Mouse (Mus musculus) neural tube, embryonic 15.5 days (tissue): ENCODE results near the gene Olfr735. TPM values are rescaled to one million over a fixed set of nuclear protein-coding genes. Genes with fewer than 3 reads are reported as not detected.

ENCODE experiments used
- ATAC-seq: fragments of 200-750 bp; cut with Nextera tagmentation; 2 replicates; pipeline ENCODE4 v1.8.0; 2017; ENCODE audit warnings: mild to moderate bottlenecking, moderate TSS enrichment, moderate library complexity; ENCODE audit not compliant: low FRiP score
- H3K27ac ChIP-seq: fragments of 300-500 bp; sonication (generic); replicated peaks from 2 replicates; pipeline ENCODE4 v1.5.1; 2015; ENCODE audit warnings: mild to moderate bottlenecking, inconsistent platforms
- H3K27me3 ChIP-seq: fragments of 300-500 bp; sonication (generic); replicated peaks from 2 replicates; pipeline ENCODE4 v1.6.1; 2015; ENCODE audit warnings: inconsistent platforms
- H3K36me3 ChIP-seq: fragments of 300-500 bp; sonication (generic); 2 replicates; pipeline ENCODE4 v1.6.1; 2015; ENCODE audit warnings: inconsistent platforms
- H3K4me1 ChIP-seq: fragments of 300-500 bp; sonication (generic); 2 replicates; pipeline ENCODE4 v1.6.1; 2015; ENCODE audit warnings: inconsistent platforms
- H3K4me2 ChIP-seq: fragments of 300-500 bp; sonication (generic); 2 replicates; pipeline ENCODE4 v1.6.1; 2015; ENCODE audit warnings: inconsistent platforms, mild to moderate bottlenecking, moderate library complexity
- H3K4me3 ChIP-seq: fragments of 300-500 bp; sonication (generic); replicated peaks from 2 replicates; pipeline ENCODE4 v1.5.1; 2015; ENCODE audit warnings: mild to moderate bottlenecking, inconsistent platforms
- H3K9ac ChIP-seq: fragments of 300-500 bp; sonication (generic); replicated peaks from 2 replicates; pipeline ENCODE4 v1.6.1; 2015; ENCODE audit warnings: mild to moderate bottlenecking, inconsistent platforms
- H3K9me3 ChIP-seq: fragments of 300-500 bp; sonication (generic); replicated peaks from 2 replicates; pipeline ENCODE4 v1.6.1; 2016; ENCODE audit warnings: inconsistent platforms
- WGBS: fragments of 180-500 bp; shearing (Covaris S2); methylation state at CpG from one replicate; pipeline ENCODE4 v1.1.7; 2015; ENCODE audit warnings: mixed read lengths; 5-methylcytosine and 5-hydroxymethylcytosine counted together
- polyA plus RNA-seq: library from polyadenylated mRNA; unstranded; fragments of >200 nt; fragmentation: Nextera tagmentation; extraction: Ambion mirVana; gene quantifications from 2 replicates; pipeline ENCODE4 v1.2.1, GENCODE M21; 2015

Gene Olfr735
- not detected in 2 replicates for polyA plus RNA-seq

DNA sequence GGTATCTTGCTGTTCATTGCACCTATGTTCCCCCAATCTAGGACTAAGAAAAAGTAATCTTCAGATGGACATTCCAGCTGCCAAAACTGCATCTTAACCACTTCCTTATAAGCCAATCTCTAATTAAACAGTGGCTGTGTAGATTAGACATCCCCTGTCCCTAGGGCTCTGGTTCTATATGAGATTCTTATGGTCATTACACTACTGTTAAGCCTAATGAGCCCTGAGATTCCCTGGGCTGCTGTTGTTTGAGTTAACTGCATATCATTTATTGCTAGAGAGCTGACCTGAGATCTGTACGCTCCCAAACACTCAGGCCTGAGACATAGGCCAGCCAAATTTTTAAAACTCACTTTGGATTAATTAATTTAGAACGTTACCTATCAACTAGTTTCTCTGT is at the start of gene Olfr735:
Gene Olfr735 (minus strand): TSS at position 77 of the 400 bp plus-strand sequence.
- H3K9ac ChIP-seq, result no peak within 1 kb of the TSS
- H3K27me3 ChIP-seq, result no peaks in the 10 kb centered on the region
- H3K36me3 ChIP-seq, result no peaks in the 10 kb centered on the region
- H3K4me1 ChIP-seq, result no peaks in the 10 kb centered on the region
- ATAC-seq, result peak; percentile 72
- no peaks in the 10 kb centered on the region for H3K9me3 ChIP-seq
- H3K4me2 ChIP-seq, result no peak within 1 kb of the TSS
- no peak within 1 kb of the TSS for H3K4me3 ChIP-seq
- no peak within 1 kb of the TSS for H3K27ac ChIP-seq
- WGBS, result 68% methylated on average over 2 of the region's 2 CpGs

DNA sequence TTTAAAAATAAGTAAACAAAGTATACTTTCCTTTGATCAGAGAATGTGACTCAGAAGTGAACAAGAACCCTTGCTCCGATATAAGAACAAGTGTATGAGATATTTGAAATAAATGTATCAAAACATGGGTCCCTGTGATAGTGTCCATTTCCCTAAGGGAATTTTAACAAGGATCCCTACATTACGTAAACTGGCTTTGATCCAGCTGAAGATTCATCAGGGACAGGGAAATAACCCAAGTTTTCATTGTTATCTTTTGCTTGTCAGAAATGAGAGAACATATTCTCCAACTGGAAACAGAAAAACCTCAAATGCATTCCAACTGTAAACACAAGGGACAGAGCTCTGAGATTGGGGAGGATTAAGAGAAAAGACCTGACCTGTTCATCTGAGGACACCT is 32.2 kb upstream of the Olfr735 start, which contains the start of gene Olfr736:
Gene Olfr736 (plus strand): TSS at position 301 of the 400 bp plus-strand sequence.
- no peaks in the 10 kb centered on the region for H3K36me3 ChIP-seq
- no peak within 1 kb of the TSS for H3K4me2 ChIP-seq
- no peaks in the 10 kb centered on the region for H3K27me3 ChIP-seq
- WGBS, result 88% methylated on average over 2 of the region's 2 CpGs
- ATAC-seq, result no peak
- H3K9me3 ChIP-seq, result 0 out of 2 replicates have a peak, but pooled peaks cover 2% of the 10 kb centered on the region
- H3K4me3 ChIP-seq, result no peak within 1 kb of the TSS
- no peak within 1 kb of the TSS for H3K27ac ChIP-seq
- H3K9ac ChIP-seq, result no peak within 1 kb of the TSS
- H3K4me1 ChIP-seq, result no peaks in the 10 kb centered on the region

DNA sequence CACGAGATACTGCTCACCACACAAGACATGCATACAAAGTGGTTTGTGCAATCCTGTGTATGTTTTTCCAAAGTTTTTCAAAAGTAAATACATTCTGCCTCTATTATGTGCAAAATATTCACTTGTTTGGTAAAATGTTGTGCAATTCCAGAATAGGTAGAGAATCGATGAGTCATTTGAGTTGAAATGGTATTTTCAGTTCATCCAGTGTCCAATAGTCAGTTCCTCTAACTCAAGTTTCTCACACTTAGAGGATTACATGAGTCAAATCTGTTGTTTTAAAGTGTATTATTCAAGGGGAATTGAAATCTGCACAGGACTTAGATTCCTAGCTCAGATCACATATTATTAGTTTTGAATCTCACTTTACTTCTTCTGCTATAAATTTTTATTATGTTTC is 14.9 kb upstream of the Olfr735 start:
- no peaks in the 10 kb centered on the region for H3K36me3 ChIP-seq
- 86% methylated on average over 2 of the region's 2 CpGs for WGBS
- no peaks in the 10 kb centered on the region for H3K9me3 ChIP-seq
- H3K4me1 ChIP-seq, result no peaks in the 10 kb centered on the region
- no peak overlapping the region for H3K4me3 ChIP-seq
- no peak overlapping the region for H3K9ac ChIP-seq
- no peak for ATAC-seq
- H3K27ac ChIP-seq, result no peak overlapping the region
- no peaks in the 10 kb centered on the region for H3K27me3 ChIP-seq
- no peak overlapping the region for H3K4me2 ChIP-seq

DNA sequence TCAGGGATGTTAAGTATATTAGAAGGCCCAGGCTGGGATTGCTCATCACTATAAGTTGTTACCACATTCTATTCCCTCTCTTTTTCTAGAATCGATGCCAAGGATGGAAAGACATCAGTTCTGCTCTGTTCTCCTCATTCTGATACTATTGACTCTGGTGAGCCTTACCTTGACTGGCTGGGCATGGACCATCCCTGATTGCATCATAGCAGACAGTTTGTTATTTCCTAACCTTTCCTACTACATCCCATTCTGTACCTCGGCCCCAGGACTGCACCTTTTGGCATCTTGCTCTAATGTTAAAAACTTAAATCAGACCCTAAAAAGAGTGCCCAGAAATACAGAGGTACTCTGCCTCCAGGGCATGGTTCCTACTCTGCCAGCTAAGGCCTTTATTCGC is 11.8 kb upstream of the Olfr735 start:
- H3K27ac ChIP-seq, result no peak overlapping the region
- no peak for ATAC-seq
- H3K4me3 ChIP-seq, result no peak overlapping the region
- no peak overlapping the region for H3K9ac ChIP-seq
- no peaks in the 10 kb centered on the region for H3K4me1 ChIP-seq
- no peaks in the 10 kb centered on the region for H3K36me3 ChIP-seq
- H3K27me3 ChIP-seq, result no peaks in the 10 kb centered on the region
- 86% methylated on average over 3 of the region's 3 CpGs for WGBS
- H3K4me2 ChIP-seq, result no peak overlapping the region
- no peaks in the 10 kb centered on the region for H3K9me3 ChIP-seq

DNA sequence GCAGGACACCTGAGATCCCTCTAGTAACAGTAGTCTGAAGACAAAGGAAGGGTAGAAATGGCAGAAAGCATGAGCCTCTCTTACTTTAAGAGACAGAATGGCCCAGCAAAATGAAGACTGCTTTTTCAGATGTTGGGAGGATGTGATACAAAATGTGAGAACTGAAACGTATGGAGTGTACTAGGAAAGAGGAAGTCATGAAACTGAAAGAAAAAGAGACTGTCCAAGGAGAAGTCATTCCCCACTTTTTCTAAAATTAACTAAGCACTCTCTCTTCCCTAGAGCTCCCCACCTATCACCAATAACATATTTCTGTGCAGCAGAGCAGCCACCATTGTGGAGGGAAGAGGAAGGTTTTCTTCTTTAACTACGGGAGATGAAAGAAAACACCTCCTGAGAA is 8.9 kb upstream of the Olfr735 start, which contains the start of gene Tlr11:
Gene Tlr11 (plus strand): TSS at position 322 of the 400 bp plus-strand sequence.
- H3K9ac ChIP-seq, result no peak within 1 kb of the TSS
- H3K27ac ChIP-seq, result no peak within 1 kb of the TSS
- no peak within 1 kb of the TSS for H3K4me3 ChIP-seq
- H3K27me3 ChIP-seq, result no peaks in the 10 kb centered on the region
- WGBS, result 86% methylated on average over 2 of the region's 2 CpGs
- H3K36me3 ChIP-seq, result no peaks in the 10 kb centered on the region
- no peaks in the 10 kb centered on the region for H3K9me3 ChIP-seq
- H3K4me2 ChIP-seq, result no peak within 1 kb of the TSS
- no peak for ATAC-seq
- H3K4me1 ChIP-seq, result no peaks in the 10 kb centered on the region

DNA sequence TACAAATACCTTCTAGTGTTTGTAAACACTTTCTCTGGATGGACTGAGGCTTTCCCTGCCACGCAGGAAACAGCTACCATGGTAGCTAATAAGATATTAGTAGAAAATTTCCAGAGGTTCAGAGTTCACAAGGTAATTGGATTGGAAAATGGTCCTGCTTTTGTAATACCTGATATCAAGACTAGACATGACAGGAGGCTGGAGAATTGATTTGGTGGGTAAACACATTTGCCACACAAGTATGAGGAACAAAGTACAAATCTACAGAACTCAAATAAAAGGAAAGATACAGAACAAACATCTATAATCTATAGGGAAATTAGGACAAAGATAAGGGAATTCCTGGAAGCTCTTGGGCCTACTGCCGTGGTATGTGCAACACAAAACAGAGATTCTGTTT is 8.1 kb upstream of the Olfr735 start:
- no peak overlapping the region for H3K27ac ChIP-seq
- WGBS, result 84% methylated on average over 2 of the region's 2 CpGs
- H3K9me3 ChIP-seq, result no peaks in the 10 kb centered on the region
- H3K27me3 ChIP-seq, result no peaks in the 10 kb centered on the region
- H3K36me3 ChIP-seq, result no peaks in the 10 kb centered on the region
- H3K4me2 ChIP-seq, result no peak overlapping the region
- no peak overlapping the region for H3K9ac ChIP-seq
- no peak for ATAC-seq
- no peak overlapping the region for H3K4me3 ChIP-seq
- H3K4me1 ChIP-seq, result no peaks in the 10 kb centered on the region

DNA sequence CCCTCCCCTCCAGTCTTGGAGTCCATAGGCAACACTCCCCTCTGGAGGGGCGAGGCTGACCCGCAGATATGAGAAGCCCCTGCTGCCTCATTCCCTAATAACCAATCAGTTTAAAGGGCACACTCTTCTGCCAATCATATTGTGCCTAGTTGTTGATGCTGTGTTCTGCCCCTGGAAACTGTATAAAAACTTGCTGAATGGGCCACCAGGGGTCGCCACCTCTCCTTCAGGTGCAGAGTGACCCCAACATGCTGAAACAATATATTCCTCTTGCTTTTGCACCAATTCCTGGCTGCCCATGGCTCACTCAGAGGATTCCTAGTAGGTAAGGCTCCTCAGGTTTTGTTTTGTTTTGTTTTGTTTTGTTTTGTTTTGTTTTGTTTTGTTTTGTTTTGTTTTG is 3.8 kb upstream of the Olfr735 start:
- H3K9me3 ChIP-seq, result no peaks in the 10 kb centered on the region
- H3K4me1 ChIP-seq, result no peaks in the 10 kb centered on the region
- H3K27ac ChIP-seq, result no peak overlapping the region
- WGBS, result 53% methylated on average over 3 of the region's 3 CpGs
- H3K36me3 ChIP-seq, result no peaks in the 10 kb centered on the region
- H3K4me3 ChIP-seq, result no peak overlapping the region
- no peak for ATAC-seq
- no peak overlapping the region for H3K4me2 ChIP-seq
- no peak overlapping the region for H3K9ac ChIP-seq
- H3K27me3 ChIP-seq, result no peaks in the 10 kb centered on the region

DNA sequence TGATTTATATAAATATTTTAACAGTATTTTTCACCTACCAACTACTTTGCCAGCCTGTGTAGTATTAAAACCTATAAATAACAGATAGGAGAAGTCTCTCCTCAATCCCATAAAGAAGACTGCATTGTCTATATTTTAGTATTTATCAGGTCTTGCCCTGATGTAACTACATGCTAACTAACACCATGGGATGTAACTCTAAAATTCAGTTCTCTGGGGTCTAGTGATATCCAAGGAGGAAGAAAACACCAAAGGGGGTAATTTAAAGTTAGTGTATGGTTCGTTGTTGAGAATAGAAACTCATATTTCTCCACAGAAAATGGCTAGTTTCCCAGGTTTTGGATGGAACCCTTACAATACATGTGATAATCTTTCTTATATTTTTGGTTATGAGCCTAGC is 22.0 kb downstream of the Olfr735 start, which contains the start of gene Olfr734:
Gene Olfr734 (minus strand): TSS at position 101 of the 400 bp plus-strand sequence.
- H3K9ac ChIP-seq, result no peak within 1 kb of the TSS
- 69% methylated on average over 1 of the region's 1 CpGs for WGBS
- no peak within 1 kb of the TSS for H3K4me3 ChIP-seq
- H3K27ac ChIP-seq, result no peak within 1 kb of the TSS
- H3K36me3 ChIP-seq, result no peaks in the 10 kb centered on the region
- H3K4me1 ChIP-seq, result no peaks in the 10 kb centered on the region
- no peaks in the 10 kb centered on the region for H3K9me3 ChIP-seq
- H3K27me3 ChIP-seq, result no peaks in the 10 kb centered on the region
- H3K4me2 ChIP-seq, result no peak within 1 kb of the TSS
- ATAC-seq, result no peak

DNA sequence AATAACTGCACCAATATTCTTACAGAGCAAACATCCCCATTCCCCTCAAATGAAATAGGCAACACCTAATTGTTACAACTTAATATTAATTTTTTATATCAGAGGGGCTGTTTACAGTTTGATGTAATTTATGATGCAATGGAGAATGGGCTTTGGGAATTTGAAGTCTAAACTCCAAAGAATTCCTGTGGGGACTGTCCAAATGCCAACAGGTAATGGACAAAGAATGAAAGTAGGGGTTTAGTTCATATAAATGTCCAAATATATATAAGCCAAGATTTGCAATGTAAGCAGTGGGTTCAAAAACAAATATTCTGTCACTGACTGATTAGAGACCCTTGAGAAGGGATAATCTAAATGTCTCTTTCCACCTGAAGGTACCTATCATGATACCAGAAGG is 47.2 kb downstream of the Olfr735 start, which contains the start of gene Olfr733:
Gene Olfr733 (minus strand): TSS at position 101 of the 400 bp plus-strand sequence.
- H3K4me2 ChIP-seq, result no peak within 1 kb of the TSS
- no peak within 1 kb of the TSS for H3K9ac ChIP-seq
- no peak within 1 kb of the TSS for H3K4me3 ChIP-seq
- no peak for ATAC-seq
- no peaks in the 10 kb centered on the region for H3K9me3 ChIP-seq
- H3K27me3 ChIP-seq, result no peaks in the 10 kb centered on the region
- H3K27ac ChIP-seq, result no peak within 1 kb of the TSS
- no peaks in the 10 kb centered on the region for H3K36me3 ChIP-seq
- no peaks in the 10 kb centered on the region for H3K4me1 ChIP-seq

Other genes starting within 250 kb of the Olfr735 start
- not detected in 2 replicates for gene Olfr727, start 225.7 kb downstream of the Olfr735 start, polyA plus RNA-seq
- gene Olfr728, start 206.2 kb downstream of the Olfr735 start, polyA plus RNA-seq, result not detected in 2 replicates
- not detected in 2 replicates for gene Olfr729, start 196.0 kb downstream of the Olfr735 start, polyA plus RNA-seq
- not detected in 2 replicates for gene Olfr730, start 160.7 kb downstream of the Olfr735 start, polyA plus RNA-seq
- not detected in 2 replicates for gene Olfr731, start 107.0 kb downstream of the Olfr735 start, polyA plus RNA-seq
- gene Olfr732, start 64.7 kb downstream of the Olfr735 start, polyA plus RNA-seq, result not detected in 2 replicates
- gene Olfr733, start 47.4 kb downstream of the Olfr735 start, polyA plus RNA-seq, result not detected in 2 replicates
- not detected in 2 replicates for gene Olfr734, start 22.1 kb downstream of the Olfr735 start, polyA plus RNA-seq
- gene Tlr11, start 9.0 kb upstream of the Olfr735 start, polyA plus RNA-seq, result 0.08 TPM in 1 of 2 replicates, not detected in the other
- not detected in 2 replicates for gene Olfr736, start 32.3 kb upstream of the Olfr735 start, polyA plus RNA-seq
- gene Olfr738, start 58.7 kb upstream of the Olfr735 start, polyA plus RNA-seq, result not detected in 2 replicates
- gene Olfr739, start 69.8 kb upstream of the Olfr735 start, polyA plus RNA-seq, result not detected in 2 replicates
- not detected in 2 replicates for gene Olfr740, start 96.7 kb upstream of the Olfr735 start, polyA plus RNA-seq
- not detected in 2 replicates for gene Olfr741, start 123.9 kb upstream of the Olfr735 start, polyA plus RNA-seq
- gene Olfr742, start 154.7 kb upstream of the Olfr735 start, polyA plus RNA-seq, result not detected in 2 replicates
- gene Olfr743, start 173.0 kb upstream of the Olfr735 start, polyA plus RNA-seq, result not detected in 2 replicates